Mouse (Mus musculus) c-Kit-negative CD71-positive TER-119-positive erythroid progenitor cells, embryonic 14.5 days (primary cell): ENCODE results near the gene Cfap70.

Experiments used
- DNase-seq: peaks from one replicate; pipeline ENCODE4 v3.0.0-alpha.2; 2013; ENCODE audit warnings: low read depth, low spot score

Cfap70 gene

DNA sequence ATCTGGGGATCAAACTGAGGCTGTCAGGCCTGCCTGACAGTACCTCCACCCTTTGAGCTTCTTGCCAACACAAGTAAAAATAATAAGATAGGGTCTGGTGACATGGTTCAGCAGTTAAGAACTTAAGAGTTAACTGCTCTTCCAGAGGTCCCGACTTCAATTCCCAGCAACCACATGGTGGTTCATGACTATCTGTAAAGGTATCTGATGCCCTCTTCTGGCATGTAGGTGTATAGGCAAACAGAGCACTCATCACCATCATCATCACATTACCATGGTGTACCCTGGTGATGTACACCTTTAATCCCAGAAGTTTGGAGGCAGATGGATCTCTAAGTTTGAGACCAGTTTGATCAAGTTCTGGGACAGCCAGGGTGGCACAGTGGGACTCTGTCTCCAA is 23.4 kb downstream of the Cfap70 start:
- DNase-seq: no peak

DNA sequence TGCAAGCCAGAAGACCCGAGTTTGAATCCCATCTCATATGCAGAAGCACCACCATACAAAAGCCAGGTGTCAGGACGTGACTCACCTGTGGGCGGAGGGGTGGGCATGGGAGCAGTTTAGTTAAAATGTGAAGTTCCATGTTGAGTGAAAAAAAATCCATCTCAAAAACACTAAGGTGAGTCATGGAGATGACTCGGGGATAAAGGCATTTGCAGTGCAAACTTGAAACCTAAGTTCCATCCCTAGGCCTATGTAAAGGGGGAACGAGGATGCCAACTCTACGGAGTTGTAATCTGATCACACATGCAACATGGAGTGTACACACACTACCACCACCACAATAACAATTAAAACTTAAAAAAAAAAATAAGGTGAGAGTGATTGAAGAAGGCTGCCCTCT is 29.0 kb downstream of the Cfap70 start:
- DNase-seq: no peak

DNA sequence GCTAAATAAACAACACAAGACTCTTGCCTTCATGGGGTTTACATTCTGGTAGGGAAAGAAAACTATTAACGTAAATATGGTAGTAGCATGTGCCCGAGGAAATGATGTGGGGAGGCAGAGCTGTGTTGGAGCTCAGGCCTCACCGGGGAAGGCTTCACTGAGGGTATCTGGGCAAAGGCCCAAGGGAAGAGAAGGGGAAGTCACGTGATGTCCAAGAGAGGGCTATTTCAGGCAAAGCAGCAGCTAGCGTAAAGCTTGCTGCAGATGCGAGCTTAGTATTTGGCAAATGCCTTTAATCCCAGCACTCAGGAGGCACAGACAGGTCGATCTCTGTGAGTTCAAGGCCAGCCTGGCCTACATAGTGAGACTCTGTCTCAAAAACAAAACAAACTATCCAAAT is 29.8 kb downstream of the Cfap70 start:
- no peak for DNase-seq

DNA sequence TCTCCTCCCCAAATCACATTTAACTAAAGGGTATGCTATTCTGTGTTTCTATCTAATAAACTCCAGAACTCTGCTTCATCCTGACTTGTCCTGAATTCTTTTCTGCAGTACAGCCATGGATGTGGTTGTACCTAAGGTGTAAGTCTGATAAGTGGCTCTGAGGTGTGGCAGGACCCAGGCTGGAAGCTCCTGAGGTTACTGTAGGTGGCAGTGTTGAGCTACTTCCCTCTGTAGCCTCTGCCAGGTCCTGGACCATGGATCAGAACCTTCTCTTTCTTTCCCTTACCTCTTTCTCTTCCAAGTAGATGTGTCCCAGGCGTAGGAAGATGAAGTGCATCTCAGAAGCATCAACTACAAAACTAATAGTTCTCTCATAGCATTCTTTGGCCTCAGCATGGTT is 52.0 kb downstream of the Cfap70 start:
- DNase-seq: no peak

DNA sequence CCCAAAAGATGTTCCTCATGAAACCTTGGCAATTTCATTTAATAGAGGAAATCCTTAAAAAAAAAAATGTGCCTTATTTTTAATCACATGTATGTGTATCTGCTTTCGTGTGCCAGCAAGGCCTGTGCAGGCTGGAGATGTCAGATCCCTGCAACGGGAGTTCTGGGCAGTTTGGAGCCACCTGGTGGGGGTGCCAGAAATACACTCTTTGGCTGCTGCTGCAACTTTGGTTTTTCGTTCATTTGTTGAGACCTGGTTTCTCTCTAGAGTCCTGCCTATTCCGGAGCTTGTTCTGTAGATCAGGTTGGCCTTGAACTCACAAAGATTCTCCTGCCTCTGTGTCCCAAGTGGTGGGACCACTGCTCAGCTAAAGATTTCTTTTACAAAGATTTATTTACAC is 53.2 kb downstream of the Cfap70 start:
- no peak for DNase-seq

DNA sequence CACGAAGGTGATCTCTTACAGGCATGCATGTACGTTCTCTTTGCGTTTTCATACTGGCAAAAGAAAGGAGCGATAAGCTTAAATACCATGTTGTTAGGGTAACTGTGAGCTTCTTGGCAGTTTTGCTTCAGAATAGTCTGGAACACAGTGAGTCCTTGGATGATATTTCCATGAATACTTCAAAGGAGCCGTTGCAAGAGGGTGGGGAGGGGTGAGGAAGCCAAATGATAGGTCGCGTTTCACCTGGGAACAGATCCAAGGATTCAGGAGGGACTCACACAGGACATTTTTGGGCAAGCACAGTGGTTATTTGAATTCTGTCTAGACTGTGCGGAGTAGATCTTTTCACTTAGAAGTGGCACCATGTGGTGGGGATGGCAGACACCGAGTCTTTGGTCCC is 54.8 kb downstream of the Cfap70 start:
- DNase-seq: no peak

DNA sequence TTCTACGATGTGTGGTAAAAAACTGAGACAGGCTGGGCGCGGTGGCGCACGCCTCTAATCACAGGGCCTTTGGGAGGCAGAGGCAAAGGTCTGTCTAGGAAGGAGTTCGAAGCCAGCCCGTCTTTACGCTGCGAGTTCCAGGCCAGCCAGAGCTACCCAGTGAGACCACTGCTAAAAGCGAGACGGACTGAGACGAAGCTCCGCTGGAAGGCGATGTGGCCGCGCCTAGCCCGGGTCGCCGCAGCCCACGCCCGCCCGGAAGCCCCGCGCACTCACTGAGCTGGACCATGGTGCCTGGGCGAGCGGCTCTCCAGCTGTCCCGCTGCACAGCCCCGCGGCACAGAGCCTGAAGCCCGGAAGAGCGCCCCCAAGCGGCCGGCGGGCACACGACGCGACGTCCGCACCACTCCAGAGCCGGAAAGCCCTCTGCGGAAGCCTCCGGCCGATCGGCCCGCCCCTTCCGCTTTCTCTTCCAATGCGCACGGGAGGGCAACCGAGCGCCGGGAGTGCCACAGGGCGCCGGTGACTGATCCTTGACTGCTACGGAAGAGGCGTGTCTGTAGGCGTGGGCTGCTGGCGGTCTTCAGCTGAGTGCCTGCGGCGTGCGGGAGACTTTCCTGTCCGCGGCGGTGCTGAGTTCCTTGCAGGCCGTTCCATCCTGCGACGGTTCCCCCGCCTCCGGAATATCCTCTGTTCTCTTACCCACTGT is 58.7 kb downstream of the Cfap70 start, which contains the start of gene Mrps16:
Gene Mrps16, minus strand, starts transcription at position 430 of the 709 bp plus-strand sequence.
- peak; percentile 95 for DNase-seq

DNA sequence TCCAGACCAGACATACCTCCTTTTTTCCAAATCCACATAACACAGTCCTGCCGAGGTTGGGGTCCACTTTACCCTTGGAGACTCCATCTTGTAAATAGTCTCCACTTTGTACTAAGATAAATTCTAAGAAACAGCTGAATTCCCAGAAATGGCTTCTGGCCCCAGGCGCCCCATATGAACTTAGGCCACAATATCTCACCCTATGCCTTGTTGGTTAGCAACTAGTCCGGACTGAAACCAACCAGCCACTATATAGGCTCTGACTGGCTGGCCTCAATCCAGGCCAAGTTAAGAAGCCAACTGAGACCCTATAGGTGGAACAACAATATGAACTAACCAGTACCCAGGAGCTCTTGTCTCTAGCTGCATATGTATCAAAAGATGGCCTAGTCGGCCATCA is 59.7 kb downstream of the Cfap70 start:
- DNase-seq: no peak

DNA sequence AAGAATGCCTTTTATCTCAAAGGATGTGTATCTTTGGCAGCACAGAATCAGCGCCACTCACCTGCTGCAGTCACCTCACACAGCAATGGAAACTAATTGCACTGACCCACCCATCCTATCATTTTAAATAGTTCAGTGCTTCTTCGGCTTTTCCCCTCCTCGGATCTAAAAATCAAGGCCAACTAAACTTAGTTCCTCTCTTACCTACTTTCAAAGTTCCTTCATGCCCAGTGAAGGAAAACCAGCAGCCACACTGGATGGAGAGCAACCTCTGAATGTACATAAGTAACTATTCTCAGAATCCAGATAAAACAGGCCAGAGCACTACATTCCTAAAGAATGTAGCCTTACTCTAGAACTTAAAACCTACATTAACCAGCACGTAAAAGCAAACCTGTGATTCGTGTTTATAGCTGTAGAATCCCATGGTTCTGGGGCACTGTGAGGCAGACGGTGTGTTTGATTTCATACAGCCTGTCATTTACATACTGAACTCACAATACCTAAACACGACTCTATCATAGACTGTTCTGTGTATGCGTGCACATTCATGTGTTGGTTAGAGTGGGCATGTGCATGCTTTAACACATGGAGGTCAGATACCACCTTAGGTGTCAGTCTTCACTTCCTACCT is 62.5 kb downstream of the Cfap70 start:
- no peak for DNase-seq

DNA sequence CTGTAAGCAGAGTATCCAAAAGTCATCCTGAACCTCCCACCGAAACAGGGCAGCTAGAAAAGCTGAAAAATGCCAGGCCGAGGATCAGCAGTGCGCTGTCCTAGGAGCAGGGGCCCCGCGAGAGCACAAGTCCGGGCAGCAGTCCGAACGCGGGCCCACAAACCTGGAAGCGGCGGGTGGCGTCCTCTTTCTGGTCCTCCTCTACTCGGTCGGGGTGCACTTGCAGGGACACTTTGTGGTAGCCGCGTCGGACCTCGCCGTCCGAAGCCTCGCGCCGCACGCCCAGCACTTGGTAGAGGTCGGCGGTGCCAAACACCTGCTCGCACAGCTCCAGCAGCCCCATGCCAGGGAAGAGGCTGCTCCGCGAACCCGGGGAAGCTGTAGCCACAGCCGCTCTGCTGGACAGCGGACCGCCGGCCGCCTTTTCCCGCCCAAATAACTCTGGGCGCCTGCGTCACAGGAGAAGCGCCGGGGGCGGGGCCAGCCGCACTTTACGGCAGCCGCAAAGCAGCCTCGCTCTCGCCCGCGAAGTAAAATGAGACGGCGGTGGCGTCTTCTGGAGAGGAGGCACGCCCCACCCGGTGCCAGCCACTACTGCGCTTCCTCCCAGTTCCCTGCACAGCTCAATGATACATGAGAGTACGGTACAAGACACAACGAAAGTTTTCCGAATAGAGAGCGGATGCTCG is 63.4 kb downstream of the Cfap70 start, which contains the start of gene Dnajc9:
Gene Dnajc9, minus strand, starts transcription at position 470 of the 689 bp plus-strand sequence.
- peak; percentile 87 for DNase-seq

DNA sequence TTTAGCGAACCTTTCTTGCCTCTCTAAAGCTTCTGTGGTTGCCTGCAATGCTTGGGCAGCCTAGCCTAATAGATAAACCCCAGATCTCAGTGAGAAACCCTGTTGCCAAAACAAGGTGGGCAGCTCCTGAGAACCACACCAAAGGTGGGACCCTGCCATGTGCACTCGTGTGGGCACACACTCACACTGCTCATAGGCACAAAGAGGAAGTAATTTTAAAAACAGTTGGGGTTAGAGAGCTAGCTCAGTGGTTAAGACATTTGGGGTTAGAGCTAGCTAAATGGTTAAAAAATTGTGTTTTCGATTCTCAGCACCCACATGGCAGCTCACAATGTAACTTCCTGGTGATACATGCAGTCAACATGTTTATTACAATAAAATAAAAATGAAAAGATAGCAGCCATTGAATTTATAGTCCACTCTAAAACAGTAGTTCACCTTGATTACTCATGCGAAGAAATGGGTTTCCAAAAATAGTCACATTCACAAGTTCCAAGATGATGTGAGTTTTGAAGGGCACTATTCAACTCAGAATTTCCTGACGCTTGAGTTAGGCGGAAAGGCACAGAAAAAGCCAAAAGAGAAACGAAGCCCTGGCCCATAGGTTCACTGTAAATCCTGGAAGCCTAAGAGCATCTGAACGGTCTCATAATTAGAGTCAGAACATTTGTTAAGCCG is 72.1 kb downstream of the Cfap70 start:
- no peak for DNase-seq

DNA sequence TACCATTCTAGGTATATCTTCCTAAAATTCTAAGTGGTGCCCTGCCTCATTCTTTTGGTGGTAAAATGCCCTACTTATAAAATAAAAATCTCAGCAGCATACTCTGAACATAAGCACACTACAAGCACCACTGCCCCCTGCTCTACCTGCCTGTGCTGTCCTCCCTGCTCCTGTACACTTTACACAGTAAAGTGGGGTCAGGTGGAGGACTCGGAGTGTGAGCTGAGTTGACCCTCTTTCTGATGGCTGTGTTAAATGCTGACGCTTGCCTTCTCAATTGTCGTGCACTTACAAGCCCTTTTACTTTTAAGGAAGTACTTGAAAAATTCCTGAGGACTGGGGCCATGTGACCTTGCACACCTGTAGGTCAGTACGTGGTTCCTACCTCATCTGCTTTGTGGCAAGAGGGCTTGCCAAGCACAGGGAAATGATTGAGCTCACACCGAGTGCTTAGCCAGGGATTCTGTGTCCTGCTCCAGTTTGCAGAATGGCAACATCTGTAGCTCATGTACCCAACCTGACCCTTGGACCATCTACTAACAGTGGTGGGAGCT is 72.9 kb downstream of the Cfap70 start:
- DNase-seq: no peak

DNA sequence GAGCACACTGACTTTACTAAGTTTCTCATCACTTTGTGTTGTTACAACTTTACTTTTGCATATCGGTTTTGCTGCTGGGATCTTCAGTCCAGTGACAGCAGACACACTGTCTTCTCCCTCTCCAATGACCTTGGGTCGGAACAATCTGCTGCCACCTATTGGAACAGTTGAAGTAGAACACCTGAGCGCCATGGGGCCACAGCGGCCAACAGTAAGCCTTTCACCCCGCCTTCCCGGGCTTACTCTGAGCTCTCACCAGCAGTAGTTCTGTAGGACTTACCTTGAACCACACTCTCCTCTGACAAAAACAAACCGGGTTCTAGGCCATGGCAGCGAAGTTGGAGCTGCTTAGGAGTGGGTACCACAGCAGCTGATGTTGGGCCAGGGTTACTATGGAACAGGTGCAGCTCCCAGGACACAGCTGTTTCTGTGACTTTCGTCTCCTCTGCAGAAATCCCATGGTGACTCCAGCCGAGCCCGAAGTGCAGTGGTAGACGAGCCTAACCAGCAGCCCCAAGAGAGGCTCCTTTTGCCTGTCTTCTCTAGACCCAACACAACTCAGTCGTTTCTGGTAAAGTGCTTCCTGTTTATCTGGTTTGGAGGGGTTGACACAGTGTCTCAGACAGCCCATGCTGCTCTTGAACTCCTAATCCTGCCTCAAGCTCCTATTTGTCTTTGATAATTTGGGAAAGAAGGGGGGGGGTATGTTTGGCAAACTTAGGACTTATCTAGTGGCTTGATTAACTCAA is 73.5 kb downstream of the Cfap70 start:
- DNase-seq: no peak

DNA sequence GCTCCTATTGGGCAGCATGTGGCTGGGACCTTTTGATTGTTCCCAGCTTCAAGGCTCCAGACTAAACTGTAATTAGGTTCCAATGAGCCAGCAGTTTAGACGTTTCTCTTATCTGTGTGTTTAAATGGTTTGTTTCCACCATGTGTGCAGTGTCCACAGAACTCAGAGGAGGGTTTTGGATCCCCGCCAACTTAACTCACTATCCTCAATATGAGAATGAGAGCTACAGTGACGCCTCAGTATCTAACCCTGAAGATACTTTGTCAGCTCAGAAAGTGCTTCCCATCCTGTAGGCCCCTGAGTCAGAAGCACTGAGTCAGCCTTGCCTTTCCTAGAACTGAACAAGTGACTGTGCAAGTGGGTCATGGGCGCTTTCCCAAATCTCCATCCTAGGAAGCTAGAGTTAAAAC is 74.9 kb downstream of the Cfap70 start:
- no peak for DNase-seq

DNA sequence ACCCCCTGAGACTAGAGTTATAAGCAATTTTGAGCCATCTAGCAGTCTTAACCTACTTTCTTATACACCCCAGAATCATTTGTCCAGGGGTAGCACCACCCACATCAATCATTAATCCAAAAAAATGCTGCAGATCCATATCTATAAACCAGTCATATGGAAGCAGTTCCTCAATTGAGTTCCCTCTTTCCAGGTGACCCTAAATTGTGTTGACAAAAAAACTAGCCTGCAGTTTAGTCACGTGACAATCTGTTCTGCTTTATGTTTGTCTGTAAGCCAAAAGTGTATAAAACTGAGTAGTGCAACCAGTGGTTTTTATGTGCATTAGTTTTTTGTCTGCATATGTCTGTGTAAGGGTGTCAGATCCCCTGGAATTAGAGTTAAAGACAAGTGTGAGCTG is 80.2 kb downstream of the Cfap70 start:
- no peak for DNase-seq

DNA sequence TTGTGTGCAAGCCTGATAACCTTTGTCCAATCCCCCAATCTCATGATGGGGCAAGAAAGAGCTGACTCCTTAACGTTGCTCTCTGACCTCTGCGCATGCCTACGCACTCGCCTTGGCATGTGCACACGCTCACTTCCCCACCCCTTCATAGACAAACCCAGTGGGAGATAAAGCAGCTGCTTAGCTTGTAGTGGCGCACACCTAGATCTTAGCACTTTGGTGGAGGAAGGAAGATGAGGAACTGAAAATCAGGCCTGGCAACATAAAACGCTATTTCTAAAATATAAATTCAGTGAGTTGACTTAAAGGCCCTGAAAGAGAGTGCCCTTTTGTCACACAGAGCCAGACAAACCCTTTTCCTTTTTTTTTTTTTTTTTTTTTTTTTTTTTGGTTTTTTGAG is 81.2 kb downstream of the Cfap70 start:
- no peak for DNase-seq

DNA sequence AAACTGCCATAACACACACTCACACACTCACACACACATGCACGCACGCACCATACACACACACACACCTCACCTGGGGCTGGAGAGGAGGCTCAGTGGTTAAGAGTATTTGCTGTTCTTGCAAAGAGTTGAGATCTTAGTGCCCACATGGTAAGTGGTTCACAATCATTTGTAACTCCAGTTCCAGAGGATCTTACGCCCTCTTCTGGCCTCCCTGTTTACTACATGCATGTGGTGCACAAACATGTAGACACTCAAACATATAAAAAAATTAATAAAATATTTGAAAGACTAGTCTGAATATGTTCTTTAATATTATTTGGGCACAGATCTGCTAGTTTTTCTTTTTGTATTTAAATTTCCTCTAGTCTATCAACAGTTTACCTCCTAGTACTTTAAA is 83.8 kb downstream of the Cfap70 start:
- no peak for DNase-seq

DNA sequence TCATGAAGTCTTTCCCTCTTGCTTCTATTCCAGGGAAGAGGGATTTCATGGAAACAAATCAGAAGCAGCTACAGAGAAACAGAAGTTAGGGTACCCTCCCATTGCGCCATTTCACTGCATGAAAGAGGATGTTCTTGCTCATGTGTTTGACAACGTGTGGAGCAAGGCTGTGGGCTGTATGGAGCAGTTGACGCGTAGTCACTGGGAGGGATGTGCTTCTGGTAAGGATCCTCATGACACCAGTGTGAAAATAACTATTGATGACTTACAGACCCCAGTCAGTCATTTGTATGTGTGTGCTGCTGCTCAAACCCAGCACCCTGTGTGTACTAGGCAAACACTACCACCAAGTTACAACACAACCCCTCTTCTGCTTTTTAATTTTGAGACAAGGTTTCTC is 88.8 kb downstream of the Cfap70 start:
- no peak for DNase-seq

DNA sequence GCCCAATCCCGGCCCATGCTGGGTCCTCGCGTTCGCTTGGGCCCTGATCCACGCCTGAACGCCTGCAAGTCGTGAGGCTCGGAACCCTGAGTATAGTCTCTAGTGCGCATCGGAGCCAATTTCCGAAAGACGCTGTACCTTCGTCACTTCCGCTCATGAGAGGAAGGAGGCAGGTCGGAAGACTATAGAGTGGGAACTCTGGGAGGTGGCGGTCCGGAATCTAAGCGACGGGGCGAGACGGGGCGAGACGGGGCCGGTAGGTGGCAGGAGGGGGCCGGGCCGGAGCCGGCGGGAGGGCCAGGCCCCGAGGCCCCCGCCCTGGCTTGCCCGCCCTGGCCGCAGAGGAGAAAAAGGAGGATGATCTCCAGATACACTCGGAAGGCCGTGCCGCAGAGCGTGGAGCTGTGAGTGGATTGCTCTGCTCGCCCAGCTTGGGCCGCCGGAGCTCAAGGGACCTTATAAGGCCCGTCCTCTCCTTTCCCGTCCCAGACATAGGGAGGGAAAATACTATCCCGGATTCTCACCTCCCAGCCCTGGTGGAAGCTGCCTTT is 104.0 kb downstream of the Cfap70 start, which contains the start of the genes Ecd and Fam149b:
Gene Ecd, minus strand, starts transcription at position 131 of the 551 bp plus-strand sequence.
Gene Fam149b, plus strand, starts transcription at position 172 of the 551 bp plus-strand sequence.
- DNase-seq: peak; percentile 97

DNA sequence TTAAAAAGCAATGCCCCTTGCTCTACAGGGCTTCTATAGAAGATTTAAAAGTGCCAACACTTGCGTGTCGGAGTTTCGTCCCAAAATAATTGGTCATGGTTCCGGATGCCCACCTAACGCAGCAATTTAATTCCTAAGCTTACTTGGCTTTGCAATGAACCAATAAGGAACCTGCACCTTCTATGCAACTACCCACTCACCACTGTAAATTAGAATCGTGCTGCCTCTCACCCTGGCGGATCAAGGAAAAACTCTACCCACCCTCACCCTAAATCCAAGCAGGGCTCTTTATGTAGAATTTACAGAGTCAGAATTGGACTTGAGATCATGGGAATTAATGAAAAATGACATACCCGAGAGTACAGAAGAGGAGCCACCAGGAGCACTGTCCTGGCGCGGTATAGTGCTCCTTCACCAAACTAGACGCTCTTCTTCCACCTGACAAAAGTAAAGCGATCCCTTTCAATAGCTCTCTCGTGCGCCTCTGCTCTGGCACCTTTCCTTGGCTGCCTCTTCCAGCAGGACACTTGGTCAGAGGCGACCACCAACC is 104.5 kb downstream of the Cfap70 start:
- no peak for DNase-seq
